Mouse (Mus musculus): ENCODE data around the gene Tuft1. TPM values are rescaled to one million over a fixed set of nuclear protein-coding genes. Genes with fewer than 3 reads are reported as not detected.
"Not testable (repeated sequence)": the region's sequence is repeated elsewhere in the genome, so short reads cannot be mapped to it uniquely, and the experiment has no call there.

The Tuft1 gene
- polyA plus RNA-seq, 1 experiment from 2014 or later: 3.7 TPM

GRCm38 (mm10) chr3:94650409-94650808 is 8.3 kb downstream of the Tuft1 start:
- Histone ChIP-seq H3K9me3 (no peaks in the 10 kb centered on the region), H3K4me3 (no peak overlapping the region), H3K36me3 (no peaks in the 10 kb centered on the region), H3K4me1 (replicated peaks) (peaks cover 14% of the 10 kb centered on the region), H3K27ac (no peak overlapping the region), H3K27me3 (ENCODE audit: insufficient read depth, poor library complexity, severe bottlenecking) (no peaks in the 10 kb centered on the region)
- no peak for DNase-seq (ENCODE audit: low spot score)
- 89% methylated on average over 7 of the region's 7 CpGs for WGBS

- peak; percentile 2 for DNase-seq (ENCODE audit: low spot score)
- Histone ChIP-seq H3K27me3 (ENCODE audit: insufficient read depth, poor library complexity, severe bottlenecking) (no peaks in the 10 kb centered on the region), H3K36me3 (no peaks in the 10 kb centered on the region), H3K4me3 (no peak overlapping the region), H3K9me3 (no peaks in the 10 kb centered on the region), H3K4me1 (replicated peaks) (peaks cover 14% of the 10 kb centered on the region), H3K27ac (peak overlapping the region; percentile 29)
- 47% methylated on average over 6 of the region's 6 CpGs for WGBS
Measured at GRCm38 (mm10) chr3:94648755-94649590, 9.7 kb downstream of the Tuft1 start.

GRCm38 (mm10) chr3:94642495-94643162 is 16.0 kb downstream of the Tuft1 start, which contains the start of gene Gm10972:
Gene Gm10972 (plus strand): TSS chr3:94643112.
- DNase-seq (ENCODE audit: low spot score); H3K27ac ChIP-seq; H3K9me3 ChIP-seq; H3K4me1 ChIP-seq (replicated peaks); H3K27me3 ChIP-seq (ENCODE audit: insufficient read depth, poor library complexity, severe bottlenecking); H3K4me3 ChIP-seq; H3K36me3 ChIP-seq: not testable (repeated sequence)
- WGBS: 84% methylated on average over 2 of the region's 2 CpGs

GRCm38 (mm10) chr3:94629876-94630275 is 28.8 kb downstream of the Tuft1 start:
- DNase-seq (ENCODE audit: low spot score): no peak
- Histone ChIP-seq H3K27me3 (ENCODE audit: insufficient read depth, poor library complexity, severe bottlenecking) (no peaks in the 10 kb centered on the region), H3K36me3 (no peaks in the 10 kb centered on the region), H3K4me3 (no peak overlapping the region), H3K27ac (no peak overlapping the region), H3K9me3 (no peaks in the 10 kb centered on the region), H3K4me1 (replicated peaks) (no peaks in the 10 kb centered on the region)
- WGBS: 84% methylated on average over 3 of the region's 3 CpGs

- Histone ChIP-seq H3K27me3 (ENCODE audit: insufficient read depth, poor library complexity, severe bottlenecking) (no peaks in the 10 kb centered on the region), H3K27ac (no peak overlapping the region), H3K9me3 (no peaks in the 10 kb centered on the region), H3K36me3 (no peaks in the 10 kb centered on the region), H3K4me3 (no peak overlapping the region), H3K4me1 (replicated peaks) (no peaks in the 10 kb centered on the region)
- 96% methylated on average over 5 of the region's 5 CpGs for WGBS
- no peak for DNase-seq (ENCODE audit: low spot score)
Measured at GRCm38 (mm10) chr3:94628712-94629111, 30.0 kb downstream of the Tuft1 start.

- H3K4me1 ChIP-seq (replicated peaks): no peaks in the 10 kb centered on the region
- WGBS: 92% methylated on average over 4 of the region's 4 CpGs
Measured at GRCm38 (mm10) chr3:94624281-94624680, 34.4 kb downstream of the Tuft1 start.

GRCm38 (mm10) chr3:94622550-94622949 is 36.1 kb downstream of the Tuft1 start:
- Histone ChIP-seq H3K4me3 (no peak overlapping the region), H3K36me3 (no peaks in the 10 kb centered on the region), H3K4me1 (replicated peaks) (no peaks in the 10 kb centered on the region), H3K27me3 (ENCODE audit: insufficient read depth, poor library complexity, severe bottlenecking) (no peaks in the 10 kb centered on the region), H3K27ac (no peak overlapping the region), H3K9me3 (no peaks in the 10 kb centered on the region)
- no peak for DNase-seq (ENCODE audit: low spot score)
- WGBS: 90% methylated on average over 10 of the region's 10 CpGs

More at GRCm38 (mm10) chr3:94624281-94624680, 34.4 kb downstream of the Tuft1 start:
- Histone ChIP-seq H3K27me3 (ENCODE audit: insufficient read depth, poor library complexity, severe bottlenecking) (no peaks in the 10 kb centered on the region), H3K4me3 (no peak overlapping the region), H3K36me3 (no peaks in the 10 kb centered on the region), H3K9me3 (no peaks in the 10 kb centered on the region), H3K27ac (no peak overlapping the region)
- no peak for DNase-seq (ENCODE audit: low spot score)

GRCm38 (mm10) chr3:94621740-94622507 is 36.7 kb downstream of the Tuft1 start:
- no peak for DNase-seq (ENCODE audit: low spot score)
- H3K4me1 ChIP-seq (replicated peaks): no peaks in the 10 kb centered on the region
- H3K27ac ChIP-seq: no peak overlapping the region
- no peak overlapping the region for H3K4me3 ChIP-seq
- 85% methylated on average over 11 of the region's 11 CpGs for WGBS
- H3K36me3 ChIP-seq: no peaks in the 10 kb centered on the region
- no peaks in the 10 kb centered on the region for H3K9me3 ChIP-seq
- H3K27me3 ChIP-seq (ENCODE audit: insufficient read depth, poor library complexity, severe bottlenecking): no peaks in the 10 kb centered on the region

- no peaks in the 10 kb centered on the region for H3K36me3 ChIP-seq
- no peaks in the 10 kb centered on the region for H3K27me3 ChIP-seq (ENCODE audit: insufficient read depth, poor library complexity, severe bottlenecking)
- H3K27ac ChIP-seq: no peak overlapping the region
- H3K4me1 ChIP-seq (replicated peaks): peaks cover 14% of the 10 kb centered on the region
- no peaks in the 10 kb centered on the region for H3K9me3 ChIP-seq
- no peak overlapping the region for H3K4me3 ChIP-seq
- WGBS: 77% methylated on average over 4 of the region's 4 CpGs
- peak; percentile 15 for DNase-seq (ENCODE audit: low spot score)
Measured at GRCm38 (mm10) chr3:94616717-94617116, 42.0 kb downstream of the Tuft1 start.

- H3K36me3 ChIP-seq: no peaks in the 10 kb centered on the region
- WGBS: 53% methylated on average over 7 of the region's 7 CpGs
- H3K4me3 ChIP-seq: no peak overlapping the region
- H3K4me1 ChIP-seq (replicated peaks): peaks cover 14% of the 10 kb centered on the region
- H3K27ac ChIP-seq: peak overlapping the region; percentile 54
- no peaks in the 10 kb centered on the region for H3K27me3 ChIP-seq (ENCODE audit: insufficient read depth, poor library complexity, severe bottlenecking)
- DNase-seq (ENCODE audit: low spot score): peak; percentile 9
- no peaks in the 10 kb centered on the region for H3K9me3 ChIP-seq
Measured at GRCm38 (mm10) chr3:94613258-94613878, 45.3 kb downstream of the Tuft1 start.

- H3K27me3 ChIP-seq (ENCODE audit: insufficient read depth, poor library complexity, severe bottlenecking): no peaks in the 10 kb centered on the region
- H3K9me3 ChIP-seq: no peaks in the 10 kb centered on the region
- H3K36me3 ChIP-seq: no peaks in the 10 kb centered on the region
- peaks cover 14% of the 10 kb centered on the region for H3K4me1 ChIP-seq (replicated peaks)
- no peak overlapping the region for H3K27ac ChIP-seq
- 83% methylated on average over 1 of the region's 1 CpGs for WGBS
- no peak overlapping the region for H3K4me3 ChIP-seq
- DNase-seq (ENCODE audit: low spot score): no peak
Measured at GRCm38 (mm10) chr3:94612274-94612673, 46.4 kb downstream of the Tuft1 start.

GRCm38 (mm10) chr3:94611834-94612233 is 46.8 kb downstream of the Tuft1 start:
- no peak overlapping the region for H3K27ac ChIP-seq
- no peak overlapping the region for H3K4me3 ChIP-seq
- no peaks in the 10 kb centered on the region for H3K9me3 ChIP-seq
- H3K27me3 ChIP-seq (ENCODE audit: insufficient read depth, poor library complexity, severe bottlenecking): no peaks in the 10 kb centered on the region
- no peaks in the 10 kb centered on the region for H3K36me3 ChIP-seq
- H3K4me1 ChIP-seq (replicated peaks): peaks cover 14% of the 10 kb centered on the region
- no peak for DNase-seq (ENCODE audit: low spot score)
- WGBS: 80% methylated on average over 5 of the region's 5 CpGs

All from hindbrain, embryonic 10.5 days (tissue).